Mouse (Mus musculus) forebrain, postnatal 0 days (tissue): ENCODE measurements around the gene Aplnr. TPM values are rescaled to one million over a fixed set of nuclear protein-coding genes. Genes with fewer than 3 reads are reported as not detected.

Experiments
- ATAC-seq: fragments of 200-750 bp; cut with Nextera tagmentation; 2 replicates; pipeline ENCODE4 v1.8.0; 2017; ENCODE audit warnings: mild to moderate bottlenecking, moderate library complexity
- DNase-seq: peaks from one replicate; pipeline ENCODE4 v3.0.0-alpha.2; 2015
- H3K27ac ChIP-seq: fragments of 300-500 bp; sonication (generic); 2 replicates; pipeline ENCODE4 v1.5.1; 2014; ENCODE audit warnings: low read depth, mild to moderate bottlenecking, antibody characterized with exemption, low read length, moderate library complexity, mixed read lengths
- H3K27me3 ChIP-seq: fragments of 300-500 bp; sonication (generic); 2 replicates; pipeline ENCODE4 v1.6.1; 2014; ENCODE audit warnings: mild to moderate bottlenecking, low read length, mixed read lengths; ENCODE audit not compliant: insufficient read depth
- H3K36me3 ChIP-seq: fragments of 300-500 bp; sonication (generic); 2 replicates; pipeline ENCODE4 v1.6.1; 2014; ENCODE audit warnings: mild to moderate bottlenecking, moderate library complexity; ENCODE audit not compliant: insufficient read depth
- H3K4me1 ChIP-seq: fragments of 300-500 bp; sonication (generic); 2 replicates; pipeline ENCODE4 v1.6.1; 2014; ENCODE audit warnings: antibody characterized with exemption; ENCODE audit not compliant: insufficient read depth
- H3K4me2 ChIP-seq: fragments of 300-500 bp; sonication (generic); 2 replicates; pipeline ENCODE4 v1.6.1; 2014; ENCODE audit warnings: low read depth, mild to moderate bottlenecking, moderate library complexity
- H3K4me3 ChIP-seq: fragments of 300-500 bp; sonication (generic); 2 replicates; pipeline ENCODE4 v1.5.1; 2014; ENCODE audit warnings: low read depth, low read length, mixed read lengths
- H3K9ac ChIP-seq: fragments of 300-500 bp; sonication (generic); 2 replicates; pipeline ENCODE4 v1.6.1; 2014; ENCODE audit warnings: mild to moderate bottlenecking
- H3K9me3 ChIP-seq: fragments of 300-500 bp; sonication (generic); 2 replicates; pipeline ENCODE4 v1.6.1; 2016; ENCODE audit warnings: low read length
- CTCF ChIP-seq: sonication (generic); IDR thresholded peaks from 2 replicates; pipeline ENCODE4 v1.5.1; 2016; ENCODE audit warnings: antibody characterized with exemption, control low read depth, low read depth
- whole genome bisulfite sequencing: fragments of 180-500 bp; shearing (Covaris S2); extraction: QIAGEN DNeasy Blood & Tissue Kit; methylation state at CpG from one replicate; pipeline ENCODE4 v1.1.7; 2014; 5-methylcytosine and 5-hydroxymethylcytosine counted together
- polyA plus RNA-seq: library from polyadenylated mRNA; unstranded; fragments of >200 nt; fragmentation: Nextera tagmentation; extraction: Ambion mirVana; gene quantifications from 2 replicates; pipeline ENCODE4 v1.2.1, GENCODE M21; 2015
- total RNA-seq: library from RNA; depleted of rRNA; stranded (reverse); fragments of >200 nt; gene quantifications from 2 replicates; pipeline ENCODE4 v1.2.3, GENCODE M21; 2014; rRNA removed

The Aplnr gene
- total RNA-seq = 12.1 and 22.6 TPM in 2 replicates
- polyA plus RNA-seq = 23.9 and 25.3 TPM in 2 replicates

DNA sequence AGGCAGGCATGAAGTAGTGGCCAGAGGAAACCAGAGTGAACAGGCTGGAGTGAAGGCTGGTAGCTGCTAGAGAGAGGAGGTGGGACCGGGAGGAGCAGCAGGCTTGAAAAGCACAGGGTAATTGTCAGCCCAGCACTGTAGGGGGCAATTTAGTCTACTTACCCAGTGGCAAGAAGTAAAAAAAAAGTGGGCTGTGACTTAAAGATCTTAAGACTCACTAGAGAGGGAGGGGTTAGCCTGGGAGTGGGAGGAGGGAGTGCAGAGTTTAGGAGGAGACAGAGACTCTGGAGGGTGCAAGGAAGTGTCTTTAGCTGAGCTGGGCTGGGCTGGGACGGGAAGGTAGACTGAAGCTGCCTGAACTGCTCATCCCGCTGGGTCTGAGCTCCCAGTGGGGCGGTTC lies at the start of gene Aplnr:
Gene Aplnr, plus strand, starts transcription at position 137 of the 400 bp plus-strand sequence.
- WGBS = 3% methylated on average over 4 of the region's 4 CpGs
- DNase-seq (no peak), ATAC-seq (peak; percentile 34; the same call in 1 of the 2 replicates)

DNA sequence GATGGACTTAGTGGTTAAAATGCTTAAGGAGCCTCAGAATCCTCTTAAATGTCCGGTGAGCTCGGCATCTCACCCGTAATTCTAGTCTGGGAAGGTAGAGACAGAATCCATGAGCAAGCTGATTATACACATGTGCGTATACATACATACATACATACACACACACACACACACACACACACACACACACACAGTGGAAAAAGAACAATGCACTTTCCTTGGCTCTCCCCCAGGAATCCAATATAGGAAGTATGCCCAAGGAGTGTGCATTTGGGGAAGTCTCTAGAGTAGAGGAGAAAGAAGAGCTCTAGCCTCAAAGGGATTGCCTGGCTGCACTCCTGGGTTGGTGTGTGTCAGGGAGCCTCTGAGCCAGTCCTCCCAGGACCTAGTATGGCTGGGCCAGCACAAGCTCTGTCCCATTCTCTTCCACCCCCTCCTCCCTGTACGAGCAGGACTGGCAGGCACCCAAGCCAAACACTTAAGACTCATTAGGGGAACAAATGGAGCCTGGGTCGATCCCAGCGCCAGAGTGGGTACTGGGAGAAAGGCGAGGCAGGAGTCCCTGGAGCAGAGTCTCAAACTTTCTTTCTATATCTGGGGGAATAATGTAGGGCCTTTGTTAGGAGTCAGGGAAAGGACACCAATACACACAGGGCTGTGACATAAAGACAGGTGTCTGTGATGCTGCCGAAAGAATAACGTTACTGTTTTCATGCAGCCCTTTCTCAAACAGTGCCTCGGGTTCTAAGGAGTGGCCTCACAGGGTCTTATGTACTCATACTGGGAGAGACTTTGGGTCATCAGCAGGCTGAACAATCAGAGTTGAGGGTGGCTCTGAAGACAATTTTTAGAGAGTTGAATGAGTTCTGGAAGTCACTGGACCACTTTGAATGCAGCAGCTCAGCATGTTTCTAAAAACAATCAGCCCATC lies 47.0 kb upstream of the Aplnr start:
- no peak overlapping the region for H3K4me3 ChIP-seq
- no peaks in the 10 kb centered on the region for H3K36me3 ChIP-seq
- no peak overlapping the region for H3K27ac ChIP-seq
- ATAC-seq (peak; percentile 78), DNase-seq (peak; percentile 55)
- no peaks in the 10 kb centered on the region for H3K27me3 ChIP-seq
- H3K4me2 ChIP-seq = no peak overlapping the region
- no peak overlapping the region for H3K9ac ChIP-seq
- H3K4me1 ChIP-seq = no peaks in the 10 kb centered on the region
- H3K9me3 ChIP-seq = no peaks in the 10 kb centered on the region
- 31% methylated on average over 11 of the region's 11 CpGs for WGBS
- no peak for TF ChIP-seq CTCF

More for the DNA sequence above, at the start of gene Aplnr:
- no peak within 1 kb of the TSS for H3K9ac ChIP-seq
- H3K27ac ChIP-seq = no peak within 1 kb of the TSS
- no peak within 1 kb of the TSS for H3K4me3 ChIP-seq
- H3K27me3 ChIP-seq = no peaks in the 10 kb centered on the region
- H3K36me3 ChIP-seq = no peaks in the 10 kb centered on the region
- H3K4me1 ChIP-seq = no peaks in the 10 kb centered on the region
- no peak for TF ChIP-seq CTCF
- no peaks in the 10 kb centered on the region for H3K9me3 ChIP-seq
- no peak within 1 kb of the TSS for H3K4me2 ChIP-seq

DNA sequence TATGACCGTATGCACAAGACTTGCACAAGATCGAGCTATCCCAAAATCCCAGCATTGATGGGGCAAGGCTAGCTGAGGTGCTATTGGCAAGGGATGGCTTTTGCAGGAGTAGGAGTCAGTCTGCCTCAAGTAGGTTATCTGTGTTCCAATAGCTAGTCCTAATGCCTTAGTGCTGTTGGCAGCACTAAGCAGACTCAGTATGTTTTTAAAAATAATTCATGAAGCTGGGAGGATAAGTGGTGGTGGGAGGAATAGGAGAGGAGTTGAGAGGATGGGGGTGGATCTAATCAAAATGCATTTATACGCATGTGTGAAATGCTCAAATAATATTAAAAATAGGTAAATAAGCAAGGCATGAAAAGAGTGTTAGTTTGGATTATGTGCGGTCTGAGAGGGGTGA lies 44.7 kb upstream of the Aplnr start:
- Histone ChIP-seq H3K4me3 (no peak overlapping the region), H3K4me2 (no peak overlapping the region), H3K27ac (no peak overlapping the region), H3K9ac (no peak overlapping the region), H3K27me3 (no peaks in the 10 kb centered on the region), H3K4me1 (no peaks in the 10 kb centered on the region), H3K36me3 (no peaks in the 10 kb centered on the region), H3K9me3 (no peaks in the 10 kb centered on the region)
- WGBS = 97% methylated on average over 4 of the region's 4 CpGs
- no peak for TF ChIP-seq CTCF
- ATAC-seq = no peak
- no peak for DNase-seq

DNA sequence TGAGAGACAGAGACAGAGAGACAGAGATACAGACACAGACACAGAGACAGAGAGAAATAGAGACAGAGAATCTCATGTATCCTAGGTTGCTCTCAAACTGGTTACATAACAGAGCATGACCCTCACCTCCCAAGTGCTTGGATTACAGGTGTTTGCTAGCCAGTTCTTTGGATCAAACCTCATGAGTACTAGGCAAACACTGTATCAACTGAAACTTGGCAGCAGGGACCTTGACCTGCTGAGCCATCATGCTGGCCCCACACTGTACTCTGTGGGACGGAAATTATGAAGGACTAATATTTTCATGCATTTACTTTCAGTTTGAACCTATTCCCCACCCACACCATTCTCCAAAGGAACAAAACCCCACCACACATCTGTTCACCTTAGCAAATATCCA lies 42.6 kb upstream of the Aplnr start:
- WGBS = 93% methylated on average over 1 of the region's 1 CpGs
- TF ChIP-seq CTCF = no peak

DNA sequence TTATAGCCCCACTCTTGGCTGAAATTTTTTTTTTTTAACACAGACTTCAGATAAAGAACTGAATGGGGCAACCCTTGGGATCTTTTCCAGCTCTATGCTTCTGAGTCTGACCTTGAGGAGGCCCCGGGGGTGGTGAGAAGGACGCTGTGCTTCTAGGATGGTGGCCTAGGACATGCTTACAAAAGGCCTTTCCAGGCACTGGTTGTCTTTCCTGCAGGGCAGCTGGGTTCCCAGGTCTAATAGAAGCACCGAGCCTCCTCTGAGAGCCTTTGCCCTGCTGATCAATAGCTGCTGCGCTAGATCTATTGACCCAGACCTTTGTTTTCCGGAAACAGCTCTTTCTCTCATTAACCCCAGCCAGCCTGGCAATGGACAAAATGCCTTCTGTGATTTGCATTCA lies 40.1 kb upstream of the Aplnr start:
- Histone ChIP-seq H3K9ac (no peak overlapping the region), H3K27me3 (no peaks in the 10 kb centered on the region), H3K4me2 (no peak overlapping the region), H3K4me3 (no peak overlapping the region), H3K27ac (no peak overlapping the region), H3K36me3 (no peaks in the 10 kb centered on the region), H3K4me1 (no peaks in the 10 kb centered on the region), H3K9me3 (no peaks in the 10 kb centered on the region)
- 20% methylated on average over 5 of the region's 5 CpGs for WGBS
- DNase-seq = no peak
- no peak for TF ChIP-seq CTCF
- ATAC-seq = no peak

More for the DNA sequence above, 42.6 kb upstream of the Aplnr start:
- Histone ChIP-seq H3K9me3 (no peaks in the 10 kb centered on the region), H3K27ac (no peak overlapping the region), H3K27me3 (no peaks in the 10 kb centered on the region), H3K4me1 (no peaks in the 10 kb centered on the region), H3K36me3 (no peaks in the 10 kb centered on the region), H3K4me2 (no peak overlapping the region), H3K4me3 (no peak overlapping the region), H3K9ac (no peak overlapping the region)
- ATAC-seq (no peak), DNase-seq (no peak)

DNA sequence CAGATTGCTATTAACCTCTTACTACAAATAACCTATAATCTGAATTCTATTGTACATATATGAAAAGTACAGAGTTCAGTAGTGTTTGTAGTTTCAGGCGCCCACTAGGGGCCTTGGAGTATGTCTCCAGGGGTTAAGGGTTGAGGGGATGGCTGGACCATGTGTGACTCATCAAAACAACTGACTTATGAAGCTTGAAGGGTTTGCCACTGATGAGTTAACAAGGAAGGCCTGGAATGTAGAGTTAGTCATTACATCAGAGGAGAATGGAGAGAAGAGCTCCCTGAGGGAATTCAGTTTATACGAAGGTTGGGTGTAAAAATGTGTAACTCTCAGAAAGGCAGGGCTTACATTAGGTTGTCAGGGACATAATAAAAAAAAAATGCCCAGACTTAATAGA lies 38.0 kb upstream of the Aplnr start:
- Histone ChIP-seq H3K4me1 (no peaks in the 10 kb centered on the region), H3K9ac (no peak overlapping the region), H3K9me3 (no peaks in the 10 kb centered on the region), H3K4me3 (no peak overlapping the region), H3K27ac (no peak overlapping the region), H3K4me2 (no peak overlapping the region), H3K36me3 (no peaks in the 10 kb centered on the region), H3K27me3 (no peaks in the 10 kb centered on the region)
- DNase-seq (no peak), ATAC-seq (no peak)
- TF ChIP-seq CTCF = no peak
- 86% methylated on average over 2 of the region's 2 CpGs for WGBS

DNA sequence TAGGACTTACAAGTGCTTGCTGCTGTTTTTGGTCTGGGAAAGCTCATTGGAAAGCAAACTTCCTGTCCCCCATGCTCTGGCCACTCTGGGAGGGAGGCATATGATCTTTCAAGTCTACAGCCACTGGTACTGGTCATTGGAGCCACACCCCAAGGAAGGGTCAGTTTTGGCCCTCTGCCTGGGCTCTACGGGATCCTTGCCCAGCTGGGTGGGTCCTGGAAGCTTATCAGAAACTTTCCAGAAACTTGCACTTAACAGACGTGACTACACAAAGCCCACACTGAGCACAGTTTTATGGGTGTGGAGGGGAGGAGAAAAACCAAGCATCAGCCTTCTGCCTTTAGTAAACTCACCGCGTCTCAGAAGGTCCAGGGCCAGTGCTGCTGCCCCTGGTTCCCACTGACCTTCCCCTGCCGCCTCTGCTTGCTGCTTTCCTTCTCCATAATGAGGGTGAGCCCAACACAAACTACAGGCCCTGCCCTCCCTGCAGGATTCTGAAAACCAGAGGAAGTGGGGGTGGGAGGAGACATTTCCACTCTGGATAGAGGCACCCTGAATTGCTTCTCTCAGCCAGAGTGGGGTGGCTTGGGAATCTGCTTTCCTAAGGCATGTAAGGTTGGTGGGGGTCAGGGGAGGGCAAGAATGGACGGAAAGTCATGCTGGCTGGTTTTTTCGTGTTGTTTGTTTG lies 37.1 kb upstream of the Aplnr start:
- TF ChIP-seq CTCF = no peak
- H3K4me3 ChIP-seq = no peak overlapping the region
- no peaks in the 10 kb centered on the region for H3K4me1 ChIP-seq
- no peak overlapping the region for H3K4me2 ChIP-seq
- no peak overlapping the region for H3K9ac ChIP-seq
- no peaks in the 10 kb centered on the region for H3K36me3 ChIP-seq
- WGBS = 70% methylated on average over 7 of the region's 7 CpGs
- H3K9me3 ChIP-seq = no peaks in the 10 kb centered on the region
- no peak for ATAC-seq
- no peak overlapping the region for H3K27ac ChIP-seq
- no peak for DNase-seq
- H3K27me3 ChIP-seq = no peaks in the 10 kb centered on the region
